Mouse (Mus musculus) layer of hippocampus, adult 18-20 months (tissue): Measurements from ENCODE around the gene Slc44a5. TPM values are rescaled to one million over a fixed set of nuclear protein-coding genes. Genes with fewer than 3 reads are reported as not detected.
A peak's percentile ranks its signal among the peaks of the same experiment; 100 is the strongest.

ENCODE experiments used
- DNase-seq, 2 experiments: peaks; one replicate each; pipeline ENCODE4 v3.0.0; 2022; ENCODE audit warnings: low spot score in 2 of 2
- long read RNA-seq: library from polyadenylated mRNA; stranded (forward); transcript quantifications from one replicate; pipeline ENCODE4 v2.0.0, GENCODE M21; 2021
- total RNA-seq, 2 experiments: library from RNA; stranded (reverse); gene quantifications; 2 replicates each; pipeline ENCODE4 v1.2.3; 2021

Gene Slc44a5
- 10 to 100 TPM; 43.4 to 53.7 TPM for total RNA-seq
- long read RNA-seq, partial matches to known transcripts: 11 of 39 reads
- long read RNA-seq, other reads (novel, unspliced or antisense): 28 of 39 reads

- peak; percentile 47 to 60 for DNase-seq
These were observed at the start of gene Slc44a5 for GRCm38 (mm10) chr3:153973171-153973948. Gene Slc44a5, plus strand, starts transcription at chr3:153973436.

GRCm38 (mm10) chr3:153926333-153926732 is 46.9 kb upstream of the Slc44a5 start:
- DNase-seq: no peak

- DNase-seq: no peak
These were observed 43.7 kb upstream of the Slc44a5 start for GRCm38 (mm10) chr3:153929526-153929925.

GRCm38 (mm10) chr3:153932461-153932860 is 40.8 kb upstream of the Slc44a5 start:
- DNase-seq: no peak

- DNase-seq: no peak
These were observed 37.4 kb upstream of the Slc44a5 start for GRCm38 (mm10) chr3:153935878-153936277.

- DNase-seq: no peak
These were observed 36.0 kb upstream of the Slc44a5 start for GRCm38 (mm10) chr3:153937116-153937810.

- no peak for DNase-seq
These were observed 33.2 kb upstream of the Slc44a5 start for GRCm38 (mm10) chr3:153940021-153940420.

GRCm38 (mm10) chr3:153940486-153940885 is 32.8 kb upstream of the Slc44a5 start:
- no peak for DNase-seq

- DNase-seq: no peak
These were observed 31.6 kb upstream of the Slc44a5 start for GRCm38 (mm10) chr3:153941613-153942012.

- DNase-seq: no peak
These were observed 30.1 kb upstream of the Slc44a5 start for GRCm38 (mm10) chr3:153943003-153943640.

- no peak for DNase-seq
These were observed 29.3 kb upstream of the Slc44a5 start for GRCm38 (mm10) chr3:153943901-153944334.

GRCm38 (mm10) chr3:153944335-153944990 is 28.8 kb upstream of the Slc44a5 start, which contains the start of gene Acadm:
Gene Acadm, minus strand, starts transcription at chr3:153944632.
- DNase-seq: peak; percentile 89 to 95

GRCm38 (mm10) chr3:153947271-153947670 is 26.0 kb upstream of the Slc44a5 start:
- DNase-seq: no peak

GRCm38 (mm10) chr3:153948176-153948575 is 25.1 kb upstream of the Slc44a5 start:
- DNase-seq: no peak

- DNase-seq: no peak
These were observed 15.3 kb upstream of the Slc44a5 start for GRCm38 (mm10) chr3:153957916-153958315.

GRCm38 (mm10) chr3:153959035-153959730 is 14.1 kb upstream of the Slc44a5 start:
- DNase-seq: peak in 1 of 2 experiments; percentile 67

GRCm38 (mm10) chr3:153959731-153960207 is 13.5 kb upstream of the Slc44a5 start:
- DNase-seq: no peak

- no peak for DNase-seq
These were observed 12.4 kb upstream of the Slc44a5 start for GRCm38 (mm10) chr3:153960884-153961283.

- DNase-seq: no peak
These were observed 11.4 kb upstream of the Slc44a5 start for GRCm38 (mm10) chr3:153961632-153962389.

- DNase-seq: no peak
These were observed 5.8 kb upstream of the Slc44a5 start for GRCm38 (mm10) chr3:153967447-153967846.
